Mouse (Mus musculus): ENCODE results near the gene Epas1.
A peak's percentile ranks its signal among the peaks of the same experiment; 100 is the strongest.

Gene Epas1

GRCm38 (mm10) chr17:86754806-86755571 lies 1.5 kb downstream of the Epas1 start:
- peak; percentile 20 for DNase-seq (ENCODE audit: extremely low read depth, insufficient read length, low spot score)

DNA sequence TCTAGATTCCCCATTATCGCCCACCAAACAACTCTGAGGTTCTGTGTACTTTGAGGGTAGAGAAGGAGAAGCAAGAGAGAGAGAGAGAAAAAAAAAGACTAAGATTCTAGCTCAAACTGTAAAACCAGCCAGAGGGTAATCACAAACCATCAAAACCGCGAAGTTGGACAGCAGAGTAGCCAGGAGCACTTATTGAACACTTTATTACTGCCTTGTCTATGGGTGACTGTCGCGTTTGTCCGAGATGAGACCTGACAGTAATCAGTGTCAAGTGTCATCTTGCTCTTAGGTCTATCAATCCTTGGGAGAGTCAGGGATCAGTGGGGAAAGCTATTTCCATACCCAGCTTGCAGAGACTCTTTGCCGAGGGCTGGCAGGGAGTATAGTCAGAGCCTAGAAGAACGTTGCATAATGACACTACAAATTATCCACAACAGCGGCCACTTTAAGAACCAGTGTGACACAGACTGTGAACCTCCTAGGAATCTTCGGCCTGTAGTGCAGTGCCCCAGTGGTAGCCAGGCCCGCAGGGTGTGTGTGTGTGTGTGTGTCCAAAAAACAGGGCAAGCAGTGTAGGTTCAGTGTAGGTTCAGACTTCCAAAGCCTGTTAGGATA lies 2.2 kb downstream of the Epas1 start:
- DNase-seq (ENCODE audit: extremely low read depth, insufficient read length, low spot score) = no peak

- DNase-seq (ENCODE audit: extremely low read depth, insufficient read length, low spot score) = no peak
Measured at GRCm38 (mm10) chr17:86757621-86758020, 4.1 kb downstream of the Epas1 start.

DNA sequence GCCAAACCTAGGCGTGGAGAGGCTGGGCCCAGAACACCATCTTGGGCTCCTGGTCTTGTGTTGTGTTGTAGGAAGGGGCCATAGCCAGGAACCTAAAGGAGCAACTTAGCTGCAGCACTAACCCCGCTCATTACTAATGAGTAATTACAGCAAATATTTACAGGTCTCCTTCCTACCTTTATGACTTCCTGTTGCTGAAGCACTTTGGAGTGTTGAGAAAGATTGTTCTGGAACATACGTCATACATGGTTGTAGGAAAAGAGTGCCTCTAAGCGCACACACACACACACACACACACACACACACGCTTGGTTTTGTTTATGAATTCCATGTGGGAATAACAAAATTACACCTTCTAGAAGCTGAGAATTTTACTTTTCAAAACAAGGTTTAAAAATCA lies 8.4 kb downstream of the Epas1 start:
- no peak for DNase-seq (ENCODE audit: extremely low read depth, insufficient read length, low spot score)

DNA sequence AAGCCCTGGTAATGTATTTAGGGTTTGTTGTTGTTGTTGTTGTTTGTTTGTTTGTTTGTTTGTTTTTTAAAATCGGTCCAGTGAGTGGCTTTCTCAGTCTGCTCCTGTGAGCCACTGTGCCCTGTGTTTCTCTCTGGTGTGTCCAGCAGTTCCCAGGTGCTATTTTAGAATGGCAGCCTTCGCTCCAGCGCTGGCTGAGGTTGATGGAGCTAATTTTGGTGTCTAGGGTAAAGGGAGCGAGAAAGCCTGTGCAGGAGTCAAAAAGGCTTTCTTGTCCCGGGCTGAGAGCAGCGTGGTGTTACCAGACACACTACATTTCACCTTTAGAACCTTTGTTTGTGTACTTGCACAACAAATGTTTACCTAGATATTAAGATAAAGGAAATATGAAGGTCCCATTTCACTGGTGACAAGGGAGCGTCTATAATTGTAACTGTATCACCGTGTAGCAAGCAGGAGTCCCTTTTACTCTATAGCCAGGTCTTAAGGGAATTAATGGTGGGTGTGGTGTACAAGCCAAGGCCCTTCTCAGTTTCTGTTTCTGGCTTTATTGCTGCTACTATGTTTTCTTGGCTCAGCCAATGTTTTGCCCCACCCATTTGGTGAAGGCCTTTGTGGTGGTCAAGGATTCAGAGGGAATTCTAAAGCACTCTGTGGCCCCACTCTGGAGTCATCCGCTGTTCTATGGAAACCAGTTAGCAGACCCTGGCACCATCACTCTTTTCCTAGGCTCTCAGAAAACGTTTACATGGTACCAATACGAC lies 9.2 kb downstream of the Epas1 start:
- DNase-seq (ENCODE audit: extremely low read depth, insufficient read length, low spot score) = no peak

DNA sequence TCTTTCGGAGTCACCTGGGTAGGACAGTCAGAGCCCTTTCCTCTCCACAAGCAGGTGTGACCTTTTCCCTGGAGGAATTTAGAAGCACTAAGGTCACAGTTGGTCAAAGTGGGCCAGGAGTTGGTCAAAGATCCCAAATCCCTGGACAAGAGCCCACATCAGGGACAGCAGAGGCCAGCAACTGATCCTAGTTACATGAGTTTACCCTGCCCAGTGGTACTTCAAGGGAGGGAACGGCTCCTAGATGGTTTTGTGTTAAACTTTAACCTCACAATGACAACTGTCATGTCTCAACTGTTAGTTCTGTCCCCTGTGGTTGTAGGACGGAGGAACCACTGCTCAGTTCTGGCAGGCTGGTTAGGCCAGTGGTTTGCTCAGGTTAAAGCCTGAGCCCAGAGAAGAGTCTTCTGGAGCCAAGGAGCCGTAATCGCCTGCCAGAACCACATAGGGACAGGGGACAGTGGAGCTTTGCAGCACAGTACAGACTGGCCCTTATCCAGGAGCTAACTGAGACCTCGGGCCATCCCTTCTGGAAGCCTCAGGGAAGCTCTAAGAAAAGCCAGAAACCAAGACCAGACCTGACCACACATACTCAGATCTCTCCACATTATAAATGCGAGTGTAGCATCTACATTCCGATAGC lies 12.4 kb downstream of the Epas1 start:
- DNase-seq (ENCODE audit: extremely low read depth, insufficient read length, low spot score) = no peak

DNA sequence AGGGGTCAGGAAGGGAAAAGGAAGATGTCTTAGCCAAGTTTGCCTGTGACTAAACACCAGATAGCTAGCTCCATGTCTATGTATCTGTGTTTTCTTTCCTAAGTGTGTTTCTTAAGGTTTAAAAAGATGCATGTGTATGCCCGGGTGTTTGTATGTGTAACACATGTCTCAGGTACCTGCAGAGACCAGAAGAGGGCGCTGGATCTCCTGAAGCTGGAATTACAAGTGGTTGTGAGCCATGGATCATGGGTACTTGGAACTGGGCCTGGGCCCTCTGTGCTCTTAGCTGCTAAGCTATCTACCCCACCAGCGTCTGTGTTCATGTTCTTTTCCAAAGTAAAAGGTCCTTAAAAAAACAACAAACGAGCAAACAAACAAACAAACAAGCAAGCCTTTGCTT lies 12.9 kb downstream of the Epas1 start:
- no peak for DNase-seq (ENCODE audit: extremely low read depth, insufficient read length, low spot score)

- no peak for DNase-seq (ENCODE audit: extremely low read depth, insufficient read length, low spot score)
Measured at GRCm38 (mm10) chr17:86768596-86768995, 15.1 kb downstream of the Epas1 start.

DNA sequence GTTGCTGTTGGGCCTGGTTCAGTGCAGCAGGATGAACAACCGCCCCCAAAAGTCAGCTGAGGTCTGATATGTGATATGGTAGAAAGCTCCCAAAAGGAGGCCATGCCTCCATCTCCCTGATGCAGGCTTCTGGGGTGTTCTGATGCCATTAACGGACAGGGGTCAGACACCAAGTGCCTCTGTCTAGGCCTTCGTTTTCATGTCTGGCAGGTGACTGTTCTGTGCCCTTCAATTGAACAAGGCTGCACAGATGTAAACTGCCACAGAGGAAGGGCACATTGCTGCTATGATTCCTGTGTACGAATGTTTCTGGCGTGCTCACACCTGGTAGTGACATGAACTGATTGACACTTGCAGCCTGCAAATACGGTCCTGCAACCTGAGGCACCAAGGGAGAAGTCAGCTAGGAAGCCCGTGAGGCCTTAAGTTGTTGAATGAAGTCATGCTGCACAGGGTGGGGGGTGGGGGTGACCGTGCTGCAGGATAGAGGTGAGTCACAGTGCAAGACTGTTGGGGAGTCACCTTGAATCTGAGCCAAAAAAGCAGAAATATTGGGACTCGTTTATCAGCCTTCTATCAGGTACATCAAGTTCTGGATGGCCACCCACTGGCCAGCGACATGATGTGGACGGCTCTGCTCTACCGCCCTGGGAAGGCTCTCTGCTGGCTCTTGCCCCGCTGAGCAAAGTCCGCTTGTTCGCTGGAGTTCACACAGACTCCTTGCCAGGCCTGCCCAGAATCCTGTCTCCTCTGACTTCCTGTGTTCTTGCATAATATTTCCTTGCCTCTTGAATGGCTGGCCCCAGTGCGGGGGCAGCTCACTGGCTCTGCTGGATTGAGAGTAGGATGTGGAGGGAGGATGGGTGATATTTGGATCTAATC lies 16.1 kb downstream of the Epas1 start:
- peak; percentile 89 for DNase-seq (ENCODE audit: extremely low read depth, insufficient read length, low spot score)

GRCm38 (mm10) chr17:86770848-86771247 lies 17.3 kb downstream of the Epas1 start:
- DNase-seq (ENCODE audit: extremely low read depth, insufficient read length, low spot score) = no peak

DNA sequence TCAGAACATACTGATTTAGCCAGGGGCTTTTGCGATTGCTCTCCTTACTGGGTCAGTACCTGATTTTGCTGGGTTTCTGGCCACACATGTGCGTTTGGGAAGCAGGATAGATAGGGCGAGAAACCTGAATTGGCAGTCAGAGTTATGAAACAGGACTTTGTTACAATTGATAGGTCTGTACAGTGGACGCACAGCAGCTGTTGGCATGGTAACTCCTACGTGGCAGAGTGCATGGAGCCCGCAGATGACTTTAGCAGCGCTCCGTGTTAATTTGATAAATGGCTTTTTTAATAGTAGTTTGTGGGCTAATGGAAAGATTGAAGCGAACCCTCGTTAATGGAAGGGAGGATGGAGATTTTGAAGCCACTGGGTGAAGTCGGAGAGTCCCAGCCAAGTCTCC lies 18.5 kb downstream of the Epas1 start:
- DNase-seq (ENCODE audit: extremely low read depth, insufficient read length, low spot score) = no peak

GRCm38 (mm10) chr17:86772929-86773588 lies 19.6 kb downstream of the Epas1 start:
- DNase-seq (ENCODE audit: extremely low read depth, insufficient read length, low spot score) = no peak

GRCm38 (mm10) chr17:86776538-86776937 lies 23.0 kb downstream of the Epas1 start:
- no peak for DNase-seq (ENCODE audit: extremely low read depth, insufficient read length, low spot score)

DNA sequence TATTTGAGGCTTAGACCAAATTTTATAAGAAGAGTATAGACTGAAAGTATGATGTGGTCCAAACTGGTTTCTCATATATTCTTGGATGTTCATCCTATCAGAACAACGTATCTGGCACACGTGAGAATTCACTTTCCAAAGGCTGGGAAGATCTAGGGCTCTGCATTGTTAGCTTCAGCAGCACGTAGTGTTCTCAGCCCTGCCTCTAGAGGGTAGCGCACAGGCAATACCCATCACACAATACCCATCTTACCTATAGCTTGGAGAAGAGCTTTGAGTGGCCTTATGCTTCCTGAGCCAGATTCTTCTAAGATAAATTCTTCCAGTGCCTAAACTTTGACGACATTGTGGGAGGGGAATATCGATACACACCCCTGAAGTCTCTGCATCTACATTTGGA lies 24.6 kb downstream of the Epas1 start:
- DNase-seq (ENCODE audit: extremely low read depth, insufficient read length, low spot score) = no peak

- DNase-seq (ENCODE audit: extremely low read depth, insufficient read length, low spot score) = no peak
Measured at GRCm38 (mm10) chr17:86779191-86780130, 26.0 kb downstream of the Epas1 start.

DNA sequence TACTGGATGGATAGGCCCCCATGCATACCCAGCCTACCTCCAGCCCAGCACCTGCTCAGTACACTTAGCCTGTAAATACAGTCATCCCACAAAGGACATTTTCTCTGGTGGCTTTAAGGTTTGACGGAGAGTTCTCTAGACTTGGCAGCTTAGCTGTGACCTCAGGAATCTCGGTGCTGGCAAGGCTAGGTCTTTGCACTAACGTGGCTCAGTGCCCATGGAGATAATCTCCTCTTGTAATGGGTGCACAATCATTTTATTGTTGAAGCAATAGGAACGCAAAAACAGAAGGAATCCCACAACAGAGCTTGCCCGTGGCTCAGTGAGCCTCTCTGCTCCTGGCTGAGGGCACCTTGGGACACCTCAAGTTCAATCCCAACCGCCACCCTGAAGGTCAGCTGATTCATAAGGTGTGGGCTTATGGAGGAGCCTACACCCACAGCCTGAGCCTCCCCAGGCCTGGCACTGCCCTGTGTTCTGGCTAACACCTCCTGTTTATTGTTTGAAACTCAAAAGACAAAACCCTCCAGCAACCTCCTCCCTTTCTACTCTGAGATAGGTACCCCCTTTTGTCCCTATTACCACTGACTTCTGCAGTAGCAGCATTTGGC lies 27.3 kb downstream of the Epas1 start:
- DNase-seq (ENCODE audit: extremely low read depth, insufficient read length, low spot score) = peak; percentile 39

- no peak for DNase-seq (ENCODE audit: extremely low read depth, insufficient read length, low spot score)
Measured at GRCm38 (mm10) chr17:86781755-86782400, 28.4 kb downstream of the Epas1 start.
